Mouse (Mus musculus): ENCODE results near the gene Grm4. TPM values are rescaled to one million over a fixed set of nuclear protein-coding genes. Genes with fewer than 3 reads are reported as not detected.

The Grm4 gene
- polyA plus RNA-seq, 1 experiment = not detected

- Histone ChIP-seq H3K79me2 (ENCODE audit: control insufficient read depth, insufficient read depth) (no peaks in the 10 kb centered on the region), H3K27me3 (ENCODE audit: control insufficient read depth, insufficient read depth, insufficient read length) (no peaks in the 10 kb centered on the region), H3ac (ENCODE audit: control insufficient read depth, insufficient read length) (no peak overlapping the region), H3K36me3 (ENCODE audit: control insufficient read depth, insufficient read depth) (no peaks in the 10 kb centered on the region), H3K4me2 (ENCODE audit: low read depth) (no peak overlapping the region), H3K4me3 (no peak overlapping the region)
- no peak for TF ChIP-seq TCF3 (IDR thresholded peaks at IDR 0.05; ENCODE audit: insufficient read length, low read depth)
- no peak for TF ChIP-seq USF1 (IDR thresholded peaks at IDR 0.05; ENCODE audit: low read depth)
- TF ChIP-seq TCF12 (IDR thresholded peaks at IDR 0.05; ENCODE audit: insufficient read depth, poor library complexity, severe bottlenecking) = no peak
- TF ChIP-seq POLR2A (IDR thresholded peaks at IDR 0.05; ENCODE audit: insufficient read length, low read depth) = no peak
Observed at GRCm38 (mm10) chr17:27544551-27544950, 23.3 kb upstream of the Grm4 start.

DNA sequence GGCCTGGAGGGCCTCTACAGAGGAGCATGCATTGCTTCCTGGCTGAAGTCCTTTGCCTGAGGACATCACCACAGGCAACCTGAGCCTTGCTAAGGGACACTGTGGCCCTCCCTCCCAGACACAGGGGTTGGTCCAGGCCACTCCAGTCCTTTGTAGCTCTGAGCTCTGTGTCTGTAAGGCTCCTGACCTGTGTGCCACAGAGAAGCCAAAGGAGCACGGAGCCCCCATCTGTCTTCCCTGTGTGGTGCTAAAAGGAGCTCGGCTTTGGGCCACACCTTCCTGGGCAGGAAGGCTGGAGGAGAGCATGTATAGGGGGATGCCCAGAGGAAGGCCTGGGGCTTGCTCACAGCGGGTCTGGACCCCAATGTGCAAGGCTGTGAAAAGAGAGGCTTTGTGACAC is 20.8 kb upstream of the Grm4 start:
- Histone ChIP-seq H3K27me3 (ENCODE audit: control insufficient read depth, insufficient read depth, insufficient read length) (no peaks in the 10 kb centered on the region), H3K79me2 (ENCODE audit: control insufficient read depth, insufficient read depth) (no peaks in the 10 kb centered on the region), H3K36me3 (ENCODE audit: control insufficient read depth, insufficient read depth) (no peaks in the 10 kb centered on the region), H3ac (ENCODE audit: control insufficient read depth, insufficient read length) (no peak overlapping the region), H3K4me2 (ENCODE audit: low read depth) (no peak overlapping the region), H3K4me3 (no peak overlapping the region)
- TF ChIP-seq MYOD1 (IDR thresholded peaks at IDR 0.05; ENCODE audit: control insufficient read depth in 1 of 3, insufficient read length in 2 of 3, low read depth in 2 of 3) = no peak
- no peak for TF ChIP-seq POLR2AphosphoS2 (IDR thresholded peaks at IDR 0.05; ENCODE audit: insufficient read length, low read depth)

DNA sequence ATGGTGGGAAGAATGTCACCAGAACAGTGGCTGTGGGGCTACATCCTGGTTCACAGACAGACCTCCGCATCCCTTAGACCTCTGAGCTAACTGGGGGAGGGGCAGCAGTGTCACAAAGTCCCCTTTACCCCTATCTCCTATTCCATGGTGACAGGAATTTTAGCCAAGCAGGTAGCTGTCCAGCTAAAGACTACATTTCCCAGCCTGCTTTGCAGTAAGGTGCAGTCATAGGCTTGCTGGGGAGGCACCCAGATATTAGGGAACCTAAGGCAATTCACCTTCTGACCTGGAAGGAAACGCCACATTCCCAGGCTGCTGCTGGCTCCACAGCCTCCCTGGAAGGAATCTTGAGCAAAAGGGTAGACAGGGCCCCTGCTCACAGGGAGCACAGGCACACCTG is 20.1 kb upstream of the Grm4 start:
- no peak for TF ChIP-seq POLR2A (IDR thresholded peaks at IDR 0.05; ENCODE audit: insufficient read length, low read depth)
- TF ChIP-seq E2F4 (IDR thresholded peaks at IDR 0.05; ENCODE audit: insufficient read depth) = no peak
- TF ChIP-seq POLR2AphosphoS2 (IDR thresholded peaks at IDR 0.05; ENCODE audit: insufficient read length, low read depth) = no peak
- TF ChIP-seq TCF12 (IDR thresholded peaks at IDR 0.05; ENCODE audit: insufficient read depth, poor library complexity, severe bottlenecking) = no peak
- TF ChIP-seq CEBPB (IDR thresholded peaks at IDR 0.05; ENCODE audit: insufficient read depth, poor library complexity, severe bottlenecking) = no peak
- TF ChIP-seq USF1 (IDR thresholded peaks at IDR 0.05; ENCODE audit: low read depth) = no peak
- Histone ChIP-seq H3K27me3 (ENCODE audit: control insufficient read depth, insufficient read depth, insufficient read length) (no peaks in the 10 kb centered on the region), H3ac (ENCODE audit: control insufficient read depth, insufficient read length) (no peak overlapping the region), H3K79me2 (ENCODE audit: control insufficient read depth, insufficient read depth) (no peaks in the 10 kb centered on the region), H3K4me2 (ENCODE audit: low read depth) (no peak overlapping the region), H3K36me3 (ENCODE audit: control insufficient read depth, insufficient read depth) (no peaks in the 10 kb centered on the region), H3K4me3 (no peak overlapping the region)

DNA sequence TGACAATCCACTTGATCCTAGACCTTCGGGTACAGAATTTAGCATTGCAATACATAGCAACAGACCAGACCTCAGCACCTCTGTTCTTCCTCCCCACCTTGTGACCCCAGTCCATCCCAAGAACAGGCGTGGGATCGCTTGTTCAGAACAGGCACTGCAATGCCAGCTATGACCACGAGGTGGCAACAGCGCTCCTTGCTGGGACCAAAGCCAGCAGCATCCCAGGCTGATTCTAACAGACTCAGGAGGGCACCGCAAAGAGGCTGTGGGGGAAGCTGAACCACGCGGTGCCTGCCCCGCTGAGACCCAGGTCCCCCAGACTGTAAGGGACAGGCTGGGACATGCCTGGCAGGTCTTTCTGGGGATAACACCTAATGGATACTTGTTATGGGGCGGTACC is 13.5 kb upstream of the Grm4 start:
- Histone ChIP-seq H3K36me3 (ENCODE audit: control insufficient read depth, insufficient read depth) (no peaks in the 10 kb centered on the region), H3K27me3 (ENCODE audit: control insufficient read depth, insufficient read depth, insufficient read length) (no peaks in the 10 kb centered on the region), H3ac (ENCODE audit: control insufficient read depth, insufficient read length) (no peak overlapping the region), H3K4me3 (no peak overlapping the region), H3K4me2 (ENCODE audit: low read depth) (no peak overlapping the region), H3K79me2 (ENCODE audit: control insufficient read depth, insufficient read depth) (no peaks in the 10 kb centered on the region)
- TF ChIP-seq MYOG (IDR thresholded peaks at IDR 0.05; ENCODE audit: control insufficient read depth in 1 of 3, insufficient read depth in 1 of 3, insufficient read length in 2 of 3, low read depth in 2 of 3) (peak in 1 of 3 experiments; percentile 5), CEBPB (IDR thresholded peaks at IDR 0.05; ENCODE audit: insufficient read depth, poor library complexity, severe bottlenecking) (no peak)

DNA sequence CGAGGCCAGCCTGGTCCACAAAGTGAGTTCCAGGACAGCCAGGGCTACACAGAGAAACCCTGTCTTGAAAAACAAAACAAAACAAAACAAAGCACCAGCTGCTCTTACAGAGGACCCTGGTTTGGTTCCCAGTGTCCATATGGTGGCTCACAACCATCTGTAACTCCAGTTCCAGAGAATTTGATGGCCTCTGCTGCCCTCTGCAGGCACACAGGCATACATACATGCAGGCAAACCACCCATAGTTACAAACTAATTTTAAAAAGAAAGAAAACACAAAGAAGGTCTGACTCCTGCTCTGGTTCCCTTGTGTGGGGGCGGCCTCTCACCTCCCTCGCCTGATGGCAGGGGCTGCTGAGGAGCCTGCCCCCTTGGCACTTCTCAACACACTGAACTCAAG is 12.2 kb upstream of the Grm4 start:
- TF ChIP-seq TCF3 (IDR thresholded peaks at IDR 0.05; ENCODE audit: insufficient read length, low read depth) = no peak
- no peak for TF ChIP-seq SRF (IDR thresholded peaks at IDR 0.05; ENCODE audit: control insufficient read depth, insufficient read length, low read depth)
- Histone ChIP-seq H3K4me2 (ENCODE audit: low read depth) (no peak overlapping the region), H3ac (ENCODE audit: control insufficient read depth, insufficient read length) (no peak overlapping the region), H3K27me3 (ENCODE audit: control insufficient read depth, insufficient read depth, insufficient read length) (no peaks in the 10 kb centered on the region), H3K4me3 (no peak overlapping the region), H3K79me2 (ENCODE audit: control insufficient read depth, insufficient read depth) (no peaks in the 10 kb centered on the region), H3K36me3 (ENCODE audit: control insufficient read depth, insufficient read depth) (no peaks in the 10 kb centered on the region)

DNA sequence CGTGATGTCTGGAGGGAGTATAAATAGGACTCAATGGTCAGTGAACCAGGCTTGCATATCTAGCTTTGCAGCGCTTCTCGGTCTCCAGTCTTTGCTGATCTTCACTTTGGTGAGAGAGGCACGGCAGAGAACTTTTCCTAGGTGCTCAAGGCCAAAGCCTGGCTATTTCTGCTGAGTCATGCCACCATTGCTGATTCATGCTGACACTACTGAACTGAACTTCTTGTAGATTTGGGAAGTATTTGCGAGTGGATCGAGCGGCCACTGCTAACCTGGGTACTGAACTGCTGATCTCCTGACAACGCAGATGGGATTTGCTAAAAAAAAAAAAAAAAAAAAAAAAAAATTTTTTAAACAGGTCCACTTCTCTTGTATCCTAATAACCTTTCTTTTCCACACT is 10.9 kb upstream of the Grm4 start:
- Histone ChIP-seq H3ac (ENCODE audit: control insufficient read depth, insufficient read length) (no peak overlapping the region), H3K79me2 (ENCODE audit: control insufficient read depth, insufficient read depth) (no peaks in the 10 kb centered on the region), H3K4me2 (ENCODE audit: low read depth) (no peak overlapping the region), H3K36me3 (ENCODE audit: control insufficient read depth, insufficient read depth) (no peaks in the 10 kb centered on the region), H3K4me3 (no peak overlapping the region), H3K27me3 (ENCODE audit: control insufficient read depth, insufficient read depth, insufficient read length) (no peaks in the 10 kb centered on the region)
- TF ChIP-seq MYOD1 (IDR thresholded peaks at IDR 0.05; ENCODE audit: control insufficient read depth in 1 of 3, insufficient read length in 2 of 3, low read depth in 2 of 3) (no peak), MAX (IDR thresholded peaks at IDR 0.05; ENCODE audit: low read depth) (no peak), MYOG (IDR thresholded peaks at IDR 0.05; ENCODE audit: control insufficient read depth in 1 of 3, insufficient read depth in 1 of 3, insufficient read length in 2 of 3, low read depth in 2 of 3) (no peak), E2F4 (IDR thresholded peaks at IDR 0.05; ENCODE audit: insufficient read depth) (no peak), REST (IDR thresholded peaks at IDR 0.05; ENCODE audit: insufficient read depth, insufficient read length) (no peak), USF1 (IDR thresholded peaks at IDR 0.05; ENCODE audit: low read depth) (no peak), TCF3 (IDR thresholded peaks at IDR 0.05; ENCODE audit: insufficient read length, low read depth) (no peak), POLR2AphosphoS2 (IDR thresholded peaks at IDR 0.05; ENCODE audit: insufficient read length, low read depth) (no peak), POLR2A (IDR thresholded peaks at IDR 0.05; ENCODE audit: insufficient read length, low read depth) (no peak), CEBPB (IDR thresholded peaks at IDR 0.05; ENCODE audit: insufficient read depth, poor library complexity, severe bottlenecking) (no peak), SRF (IDR thresholded peaks at IDR 0.05; ENCODE audit: control insufficient read depth, insufficient read length, low read depth) (no peak), TCF12 (IDR thresholded peaks at IDR 0.05; ENCODE audit: insufficient read depth, poor library complexity, severe bottlenecking) (no peak)

All from myocyte (in vitro differentiated cells).